Mouse (Mus musculus): ENCODE measurements at regions not wholly inside any gene's neighbourhood (a gene's known extent, or its start where the extent isn't known, plus 50 kb on each side); places are given as distances from the start of the nearest gene placed in this dataset.

GRCm38 (mm10) chr10:16866914-16867313, 856.1 kb upstream of the Cited2 start:
- no peak for TF ChIP-seq EP300 (IDR thresholded peaks at IDR 0.05; ENCODE audit: low read depth)
- TF ChIP-seq CTCF (IDR thresholded peaks at IDR 0.05; ENCODE audit: low read depth) = no peak

All from liver, embryonic 14.5 days (tissue).